Mouse (Mus musculus) MEL (cell line): ENCODE results near the gene Palm3.

Experiments used
- CTCF ChIP-seq, 3 experiments: IDR thresholded peaks in 2 of 3; conservative IDR thresholded peaks in 1 of 3; 2 replicates each; pipeline ENCODE4 v1.5.1; 2011 to 2012; ENCODE audit warnings: low read length in 3 of 3, low read depth in 2 of 3, mild to moderate bottlenecking in 2 of 3, improper control_type of control experiment in 1 of 3, inconsistent platforms in 1 of 3, mixed read lengths in 1 of 3, moderate library complexity in 1 of 3; ENCODE audit not compliant: control insufficient read depth in 1 of 3, insufficient read depth in 1 of 3, poor library complexity in 1 of 3, severe bottlenecking in 1 of 3
- E2F4 ChIP-seq: IDR thresholded peaks from 2 replicates; pipeline ENCODE4 v1.6.1; 2011; ENCODE audit warnings: low read depth, low read length, improper control_type of control experiment, borderline replicate concordance
- ELF1 ChIP-seq: IDR thresholded peaks from 2 replicates; pipeline ENCODE4 v1.6.1; 2014; ENCODE audit warnings: low read depth, mild to moderate bottlenecking, inconsistent platforms, low read length, improper control_type of control experiment, moderate library complexity
- EP300 ChIP-seq, 2 experiments: IDR thresholded peaks; 2 replicates each; pipeline ENCODE4 v1.6.1; 2011; ENCODE audit warnings: improper control_type of control experiment in 2 of 2, low read length in 2 of 2, low read depth in 1 of 2, mild to moderate bottlenecking in 1 of 2
- JUND ChIP-seq: IDR thresholded peaks from 2 replicates; pipeline ENCODE4 v1.6.1; 2011; ENCODE audit warnings: low read depth, mild to moderate bottlenecking, improper control_type of control experiment, low read length
- MEF2A ChIP-seq: IDR thresholded peaks from 2 replicates; pipeline ENCODE4 v1.6.1; 2014; ENCODE audit warnings: low read depth, mild to moderate bottlenecking, inconsistent platforms, low read length, improper control_type of control experiment; ENCODE audit not compliant: poor library complexity, insufficient replicate concordance, severe bottlenecking; ENCODE audit errors: extremely low read depth
- NELFE ChIP-seq: IDR thresholded peaks from 2 replicates; pipeline ENCODE4 v1.6.1; 2011; ENCODE audit warnings: low read depth, low read length, improper control_type of control experiment
- NRF1 ChIP-seq: IDR thresholded peaks from 2 replicates; pipeline ENCODE4 v1.6.1; 2014; ENCODE audit warnings: low read depth, mild to moderate bottlenecking, inconsistent platforms, low read length, improper control_type of control experiment, moderate library complexity; ENCODE audit not compliant: poor library complexity, insufficient read depth, severe bottlenecking
- POLR2A ChIP-seq, 2 experiments: IDR thresholded peaks; 2 replicates each; pipeline ENCODE4 v1.6.1; 2011 to 2012; ENCODE audit warnings: low read length in 2 of 2, mild to moderate bottlenecking in 2 of 2, control low read depth in 1 of 2, improper control_type of control experiment in 1 of 2, low read depth in 1 of 2, moderate library complexity in 1 of 2; ENCODE audit not compliant: control insufficient read depth in 1 of 2, insufficient read depth in 1 of 2, poor library complexity in 1 of 2
- POLR2AphosphoS2 ChIP-seq: IDR thresholded peaks from 2 replicates; pipeline ENCODE4 v1.6.1; 2011; ENCODE audit warnings: low read length, improper control_type of control experiment
- RCOR1 ChIP-seq: IDR thresholded peaks from 2 replicates; pipeline ENCODE4 v1.6.1; 2012; ENCODE audit warnings: low read depth, mild to moderate bottlenecking, inconsistent platforms, low read length, improper control_type of control experiment
- TCF12 ChIP-seq: IDR thresholded peaks from 2 replicates; pipeline ENCODE4 v1.6.1; 2014; ENCODE audit warnings: low read depth, mild to moderate bottlenecking, inconsistent platforms, low read length, improper control_type of control experiment, moderate library complexity
- USF1 ChIP-seq: IDR thresholded peaks from 2 replicates; pipeline ENCODE4 v1.6.1; 2014; ENCODE audit warnings: low read depth, mild to moderate bottlenecking, inconsistent platforms, low read length, improper control_type of control experiment, moderate library complexity
- ZKSCAN1 ChIP-seq: IDR thresholded peaks from 2 replicates; pipeline ENCODE4 v1.6.1; 2012; ENCODE audit warnings: low read depth, mild to moderate bottlenecking, inconsistent platforms, low read length, improper control_type of control experiment, moderate library complexity

DNA sequence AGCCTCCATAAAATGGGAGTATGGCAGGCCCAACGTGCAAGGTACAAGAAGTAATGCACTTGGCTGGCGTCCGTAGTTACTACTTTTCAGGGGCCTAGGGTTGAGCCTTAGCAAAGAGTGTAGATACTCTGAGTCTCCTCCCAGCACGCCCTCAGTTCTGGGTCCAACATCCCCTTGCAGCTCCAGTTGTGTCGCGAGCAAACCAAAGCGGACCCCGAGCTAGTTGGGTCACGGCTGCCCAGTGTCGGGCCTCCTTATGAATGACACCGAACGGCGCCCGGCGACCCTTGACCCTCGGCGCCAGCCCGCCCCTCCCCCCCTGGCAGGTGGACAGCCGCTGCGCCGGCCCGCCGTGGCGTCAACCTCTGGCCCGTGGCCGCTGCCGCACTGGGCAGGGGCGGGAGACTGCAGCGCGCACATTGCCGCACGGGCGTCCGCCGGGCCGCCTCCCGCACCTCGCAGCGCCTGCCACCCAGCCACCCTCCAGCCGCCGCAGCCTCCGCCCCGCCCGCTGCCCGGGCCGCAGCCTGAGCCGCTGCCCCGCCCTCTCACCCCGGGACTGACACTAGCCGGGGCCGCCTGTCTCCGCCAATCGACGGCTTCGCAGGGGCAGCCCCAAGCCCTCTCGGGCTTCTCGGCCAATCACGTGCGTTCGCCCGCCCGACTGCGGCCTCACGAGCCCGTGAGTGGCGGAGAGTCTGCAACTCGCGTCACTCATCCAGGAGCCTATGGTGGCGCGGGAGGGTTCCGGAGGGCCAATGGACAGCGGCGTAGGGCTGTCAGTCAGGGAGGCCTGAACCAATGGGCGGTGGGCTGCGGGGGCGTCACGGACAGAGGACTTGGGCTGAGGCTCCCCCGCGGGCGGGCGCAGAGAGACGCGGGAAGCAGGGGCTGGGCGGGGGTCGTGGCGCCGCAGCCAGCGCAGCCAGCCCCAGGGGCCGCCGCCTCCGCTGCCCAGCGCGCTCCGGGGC is 48.8 kb upstream of the Palm3 start, which contains the start of gene Prkaca:
- TF ChIP-seq EP300 (IDR thresholded peaks at IDR 0.05; ENCODE audit: low read depth in 1 of 2, low read length in 2 of 2) (no peak), CTCF (IDR thresholded peaks at IDR 0.05 in 2 of 3, conservative IDR thresholded peaks at IDR 0.05 in 1 of 3; ENCODE audit: control insufficient read depth in 1 of 3, insufficient read depth in 1 of 3, low read depth in 2 of 3, low read length in 3 of 3, poor library complexity in 1 of 3, severe bottlenecking in 1 of 3) (no peak), POLR2AphosphoS2 (peak; percentile 45; the same call in 1 of the 2 replicates), TCF12 (no peak), ELF1 (no peak), POLR2A (IDR thresholded peaks at IDR 0.05; ENCODE audit: control insufficient read depth in 1 of 2, insufficient read depth in 1 of 2, low read depth in 1 of 2, low read length in 2 of 2, poor library complexity in 1 of 2) (peak; percentile 39 to 61; a peak in 1 of 4 replicates), USF1 (peak; percentile 75), RCOR1 (no peak), JUND (no peak), NRF1 (peak; percentile 44; the same call in 1 of the 2 replicates), MEF2A (no peak), ZKSCAN1 (no peak), E2F4 (no peak), NELFE (peak; percentile 63)
